Mouse (Mus musculus): Measurements from ENCODE around the gene Glrx5. TPM values are rescaled to one million over a fixed set of nuclear protein-coding genes. Genes with fewer than 3 reads are reported as not detected.

Gene Glrx5
- polyA plus RNA-seq, 1 experiment from 2014 or later: 186 TPM

- Histone ChIP-seq H3K4me3 (replicated peaks) (no peak overlapping the region), H3K27me3 (replicated peaks) (no peaks in the 10 kb centered on the region), H3K4me1 (peaks cover 13% of the 10 kb centered on the region), H3K9me3 (replicated peaks) (no peaks in the 10 kb centered on the region), H3K27ac (replicated peaks) (peak overlapping the region; percentile 78), H3K4me2 (no peak overlapping the region), H3K9ac (replicated peaks) (no peak overlapping the region), H3K36me3 (no peaks in the 10 kb centered on the region)
- ATAC-seq (ENCODE audit: low FRiP score): no peak; the same call in 1 of the 2 replicates
- WGBS: 82% methylated on average over 4 of the region's 4 CpGs
Measured at GRCm38 (mm10) chr12:105064168-105064567, 31.7 kb downstream of the Glrx5 start.

- Histone ChIP-seq H3K27ac (replicated peaks) (no peak overlapping the region), H3K9ac (replicated peaks) (no peak overlapping the region), H3K36me3 (no peaks in the 10 kb centered on the region), H3K4me3 (replicated peaks) (no peak overlapping the region), H3K4me2 (no peak overlapping the region), H3K27me3 (replicated peaks) (no peaks in the 10 kb centered on the region), H3K9me3 (replicated peaks) (no peaks in the 10 kb centered on the region), H3K4me1 (peaks cover 13% of the 10 kb centered on the region)
- WGBS: 88% methylated on average over 7 of the region's 7 CpGs
- ATAC-seq (ENCODE audit: low FRiP score): no peak
Measured at GRCm38 (mm10) chr12:105065119-105065518, 32.6 kb downstream of the Glrx5 start.

GRCm38 (mm10) chr12:105066523-105066922, 34.0 kb downstream of the Glrx5 start:
- Histone ChIP-seq H3K27ac (replicated peaks) (no peak overlapping the region), H3K4me1 (peaks cover 13% of the 10 kb centered on the region), H3K4me2 (no peak overlapping the region), H3K4me3 (replicated peaks) (no peak overlapping the region), H3K27me3 (replicated peaks) (no peaks in the 10 kb centered on the region), H3K9me3 (replicated peaks) (no peaks in the 10 kb centered on the region), H3K9ac (replicated peaks) (no peak overlapping the region), H3K36me3 (no peaks in the 10 kb centered on the region)
- no peak for ATAC-seq (ENCODE audit: low FRiP score)
- WGBS: 65% methylated on average over 10 of the region's 10 CpGs

GRCm38 (mm10) chr12:105068911-105069310, 36.4 kb downstream of the Glrx5 start:
- no peaks in the 10 kb centered on the region for H3K36me3 ChIP-seq
- H3K4me3 ChIP-seq (replicated peaks): no peak overlapping the region
- WGBS: 86% methylated on average over 5 of the region's 5 CpGs

GRCm38 (mm10) chr12:105073708-105074107, 41.2 kb downstream of the Glrx5 start:
- ATAC-seq (ENCODE audit: low FRiP score): peak; percentile 41; the same call in 1 of the 2 replicates
- 38% methylated on average over 9 of the region's 9 CpGs for WGBS

More at GRCm38 (mm10) chr12:105068911-105069310, 36.4 kb downstream of the Glrx5 start:
- Histone ChIP-seq H3K4me2 (no peak overlapping the region), H3K9me3 (replicated peaks) (no peaks in the 10 kb centered on the region), H3K4me1 (no peaks in the 10 kb centered on the region; the same call in 1 of the 2 replicates), H3K9ac (replicated peaks) (no peak overlapping the region), H3K27ac (replicated peaks) (no peak overlapping the region), H3K27me3 (replicated peaks) (no peaks in the 10 kb centered on the region)
- ATAC-seq (ENCODE audit: low FRiP score): no peak

GRCm38 (mm10) chr12:105075496-105075895, 43.0 kb downstream of the Glrx5 start:
- peaks cover 9% of the 10 kb centered on the region for H3K4me1 ChIP-seq
- no peaks in the 10 kb centered on the region for H3K27me3 ChIP-seq (replicated peaks)
- WGBS: 57% methylated on average over 7 of the region's 7 CpGs
- H3K4me3 ChIP-seq (replicated peaks): no peak overlapping the region
- no peak for ATAC-seq (ENCODE audit: low FRiP score)
- H3K9ac ChIP-seq (replicated peaks): no peak overlapping the region
- H3K9me3 ChIP-seq (replicated peaks): no peaks in the 10 kb centered on the region
- H3K27ac ChIP-seq (replicated peaks): peak overlapping the region; percentile 37; the same call in 1 of the 2 replicates
- no peak overlapping the region for H3K4me2 ChIP-seq
- H3K36me3 ChIP-seq: no peaks in the 10 kb centered on the region

More at GRCm38 (mm10) chr12:105073708-105074107, 41.2 kb downstream of the Glrx5 start:
- Histone ChIP-seq H3K4me1 (peaks cover 9% of the 10 kb centered on the region), H3K27me3 (replicated peaks) (no peaks in the 10 kb centered on the region), H3K4me2 (no peak overlapping the region), H3K27ac (replicated peaks) (no peak overlapping the region), H3K36me3 (no peaks in the 10 kb centered on the region), H3K4me3 (replicated peaks) (no peak overlapping the region), H3K9me3 (replicated peaks) (no peaks in the 10 kb centered on the region), H3K9ac (replicated peaks) (no peak overlapping the region)

GRCm38 (mm10) chr12:105076511-105076910, 44.0 kb downstream of the Glrx5 start:
- no peak overlapping the region for H3K4me2 ChIP-seq
- no peak overlapping the region for H3K9ac ChIP-seq (replicated peaks)
- 71% methylated on average over 3 of the region's 3 CpGs for WGBS
- H3K27me3 ChIP-seq (replicated peaks): no peaks in the 10 kb centered on the region
- peaks cover 9% of the 10 kb centered on the region for H3K4me1 ChIP-seq
- ATAC-seq (ENCODE audit: low FRiP score): no peak
- no peaks in the 10 kb centered on the region for H3K36me3 ChIP-seq
- no peaks in the 10 kb centered on the region for H3K9me3 ChIP-seq (replicated peaks)
- H3K4me3 ChIP-seq (replicated peaks): no peak overlapping the region
- H3K27ac ChIP-seq (replicated peaks): 0 out of 2 replicates have a peak overlapping the region, but pooled peaks have one; percentile 6

- Histone ChIP-seq H3K9ac (replicated peaks) (no peak overlapping the region), H3K4me2 (no peak overlapping the region), H3K27me3 (replicated peaks) (no peaks in the 10 kb centered on the region), H3K9me3 (replicated peaks) (no peaks in the 10 kb centered on the region), H3K4me3 (replicated peaks) (no peak overlapping the region), H3K27ac (replicated peaks) (no peak overlapping the region), H3K4me1 (peaks cover 9% of the 10 kb centered on the region), H3K36me3 (no peaks in the 10 kb centered on the region)
- 94% methylated on average over 2 of the region's 2 CpGs for WGBS
- ATAC-seq (ENCODE audit: low FRiP score): no peak
Measured at GRCm38 (mm10) chr12:105077232-105077631, 44.7 kb downstream of the Glrx5 start.

GRCm38 (mm10) chr12:105084171-105084570, 51.7 kb downstream of the Glrx5 start:
- H3K9me3 ChIP-seq (replicated peaks): no peaks in the 10 kb centered on the region
- 0 out of 2 replicates have a peak, but pooled peaks cover 1% of the 10 kb centered on the region for H3K4me1 ChIP-seq
- H3K27me3 ChIP-seq (replicated peaks): no peaks in the 10 kb centered on the region
- H3K27ac ChIP-seq (replicated peaks): no peak overlapping the region
- H3K4me3 ChIP-seq (replicated peaks): no peak overlapping the region
- no peaks in the 10 kb centered on the region for H3K36me3 ChIP-seq
- H3K4me2 ChIP-seq: no peak overlapping the region
- no peak overlapping the region for H3K9ac ChIP-seq (replicated peaks)
- ATAC-seq (ENCODE audit: low FRiP score): no peak
- 75% methylated on average over 5 of the region's 5 CpGs for WGBS

- no peak overlapping the region for H3K4me3 ChIP-seq (replicated peaks)
- H3K36me3 ChIP-seq: no peaks in the 10 kb centered on the region
- no peaks in the 10 kb centered on the region for H3K27me3 ChIP-seq (replicated peaks)
- ATAC-seq (ENCODE audit: low FRiP score): no peak
- no peak overlapping the region for H3K9ac ChIP-seq (replicated peaks)
- WGBS: 63% methylated on average over 6 of the region's 6 CpGs
- no peaks in the 10 kb centered on the region for H3K9me3 ChIP-seq (replicated peaks)
- H3K4me1 ChIP-seq: 0 out of 2 replicates have a peak, but pooled peaks cover 3% of the 10 kb centered on the region
- H3K27ac ChIP-seq (replicated peaks): no peak overlapping the region
- H3K4me2 ChIP-seq: no peak overlapping the region
Measured at GRCm38 (mm10) chr12:105084816-105085215, 52.3 kb downstream of the Glrx5 start.

GRCm38 (mm10) chr12:105085296-105085695, 52.8 kb downstream of the Glrx5 start:
- Histone ChIP-seq H3K4me1 (0 out of 2 replicates have a peak, but pooled peaks cover 3% of the 10 kb centered on the region), H3K36me3 (no peaks in the 10 kb centered on the region), H3K9ac (replicated peaks) (no peak overlapping the region), H3K4me3 (replicated peaks) (no peak overlapping the region), H3K27me3 (replicated peaks) (no peaks in the 10 kb centered on the region), H3K9me3 (replicated peaks) (no peaks in the 10 kb centered on the region), H3K27ac (replicated peaks) (no peak overlapping the region), H3K4me2 (no peak overlapping the region)
- 79% methylated on average over 12 of the region's 12 CpGs for WGBS
- ATAC-seq (ENCODE audit: low FRiP score): no peak

- H3K27ac ChIP-seq (replicated peaks): no peak overlapping the region
- WGBS: 97% methylated on average over 6 of the region's 6 CpGs
- no peaks in the 10 kb centered on the region for H3K27me3 ChIP-seq (replicated peaks)
- no peaks in the 10 kb centered on the region for H3K9me3 ChIP-seq (replicated peaks)
- no peaks in the 10 kb centered on the region for H3K36me3 ChIP-seq
- no peak overlapping the region for H3K4me3 ChIP-seq (replicated peaks)
- 0 out of 2 replicates have a peak, but pooled peaks cover 3% of the 10 kb centered on the region for H3K4me1 ChIP-seq
- ATAC-seq (ENCODE audit: low FRiP score): no peak
- H3K4me2 ChIP-seq: no peak overlapping the region
- H3K9ac ChIP-seq (replicated peaks): no peak overlapping the region
Measured at GRCm38 (mm10) chr12:105086781-105087180, 54.3 kb downstream of the Glrx5 start.

Data from neural tube, embryonic 15.5 days (tissue).